Mouse (Mus musculus) skeletal muscle tissue, adult 2 months (tissue): ENCODE results near the gene Triobp.

ENCODE experiments used
- DNase-seq: peaks from one replicate; pipeline ENCODE4 v3.0.0-alpha.2; 2012; ENCODE audit warnings: low read depth, low spot score

Triobp gene

DNA sequence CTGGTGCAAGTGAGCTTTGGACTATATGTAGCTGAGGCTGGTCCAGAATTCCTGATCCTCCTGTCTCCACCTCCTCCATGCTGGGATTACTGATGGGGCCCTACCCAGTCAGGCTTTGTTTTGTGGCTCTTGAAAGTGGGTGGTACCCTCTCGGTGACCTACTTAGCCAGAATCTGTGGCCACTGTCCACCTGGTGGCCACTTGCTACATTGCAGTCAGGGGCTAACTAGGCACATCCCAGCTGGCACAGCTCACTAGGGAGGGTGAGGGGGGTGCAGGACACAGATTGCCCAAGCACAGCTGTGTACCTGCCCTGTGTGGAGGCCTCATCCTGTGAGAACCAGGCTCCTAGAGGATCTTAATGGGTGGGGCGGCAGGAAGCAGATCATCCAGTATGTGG lies 15.4 kb downstream of the Triobp start:
- peak; percentile 68 for DNase-seq

DNA sequence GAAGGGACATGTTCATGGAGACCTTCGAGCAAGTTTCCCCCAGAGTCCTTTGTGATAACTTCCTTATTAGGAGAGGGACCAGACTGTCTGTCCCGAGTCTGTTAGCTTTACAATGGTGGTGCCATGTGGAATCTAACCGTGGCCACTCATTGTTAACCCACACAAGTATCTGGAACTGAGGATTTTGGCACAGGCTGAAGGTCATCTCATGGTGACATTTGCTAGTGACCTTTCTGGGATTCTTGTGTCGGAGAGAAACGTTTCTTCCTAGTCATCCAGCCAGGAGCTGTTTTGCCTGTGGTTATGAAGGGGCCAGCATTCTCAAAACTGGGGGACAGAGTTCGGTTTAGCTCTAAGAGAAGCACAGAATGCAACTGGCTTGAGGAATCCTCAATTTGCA lies 24.1 kb downstream of the Triobp start:
- no peak for DNase-seq

GRCm38 (mm10) chr15:78973950-78974349 lies 26.4 kb downstream of the Triobp start:
- no peak for DNase-seq

DNA sequence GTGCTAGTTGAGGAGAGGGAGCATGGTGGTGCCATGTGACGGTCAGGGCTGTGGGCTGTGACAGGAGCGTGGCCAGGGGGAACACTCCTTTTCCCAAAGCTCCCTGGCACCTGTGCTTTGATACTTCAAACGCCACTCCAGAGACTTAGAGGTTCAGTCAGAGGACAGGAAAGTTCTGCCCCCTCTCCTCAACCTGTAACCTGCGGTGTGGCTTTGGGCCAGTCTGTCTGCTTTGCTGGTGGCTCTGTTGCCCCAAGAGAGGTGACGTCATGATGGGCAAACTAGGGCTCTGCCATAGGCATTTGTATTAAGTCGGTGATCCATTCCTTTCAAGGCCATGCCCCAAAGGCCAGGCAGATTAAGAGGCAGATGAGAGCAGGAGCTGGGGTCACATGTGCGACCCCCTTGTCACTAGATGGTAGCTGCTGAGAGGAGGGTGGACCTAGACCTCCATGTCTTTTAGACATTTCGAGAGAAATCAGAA lies 30.2 kb downstream of the Triobp start:
- DNase-seq: no peak

GRCm38 (mm10) chr15:78978875-78979274 lies 31.4 kb downstream of the Triobp start:
- peak; percentile 91 for DNase-seq

DNA sequence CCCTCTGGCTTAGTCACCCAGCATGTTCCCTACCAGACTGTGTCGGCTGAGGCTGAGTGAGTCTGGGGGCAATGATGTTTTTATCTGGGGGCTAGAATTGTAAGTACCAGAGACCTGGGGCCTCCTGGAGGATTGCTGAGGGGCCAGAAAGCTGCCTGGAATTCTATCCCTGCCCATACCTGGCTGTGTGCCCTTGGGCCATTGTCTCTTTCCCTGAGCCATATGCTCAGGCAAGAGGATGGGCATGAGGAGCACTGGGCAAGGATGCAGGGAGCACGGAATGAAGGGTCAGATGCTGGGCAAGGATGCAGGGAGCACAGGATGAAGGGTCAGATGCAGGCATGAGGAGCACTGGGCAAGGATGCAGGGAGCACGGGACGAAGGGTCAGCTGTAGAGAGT lies 32.6 kb downstream of the Triobp start:
- DNase-seq: no peak

DNA sequence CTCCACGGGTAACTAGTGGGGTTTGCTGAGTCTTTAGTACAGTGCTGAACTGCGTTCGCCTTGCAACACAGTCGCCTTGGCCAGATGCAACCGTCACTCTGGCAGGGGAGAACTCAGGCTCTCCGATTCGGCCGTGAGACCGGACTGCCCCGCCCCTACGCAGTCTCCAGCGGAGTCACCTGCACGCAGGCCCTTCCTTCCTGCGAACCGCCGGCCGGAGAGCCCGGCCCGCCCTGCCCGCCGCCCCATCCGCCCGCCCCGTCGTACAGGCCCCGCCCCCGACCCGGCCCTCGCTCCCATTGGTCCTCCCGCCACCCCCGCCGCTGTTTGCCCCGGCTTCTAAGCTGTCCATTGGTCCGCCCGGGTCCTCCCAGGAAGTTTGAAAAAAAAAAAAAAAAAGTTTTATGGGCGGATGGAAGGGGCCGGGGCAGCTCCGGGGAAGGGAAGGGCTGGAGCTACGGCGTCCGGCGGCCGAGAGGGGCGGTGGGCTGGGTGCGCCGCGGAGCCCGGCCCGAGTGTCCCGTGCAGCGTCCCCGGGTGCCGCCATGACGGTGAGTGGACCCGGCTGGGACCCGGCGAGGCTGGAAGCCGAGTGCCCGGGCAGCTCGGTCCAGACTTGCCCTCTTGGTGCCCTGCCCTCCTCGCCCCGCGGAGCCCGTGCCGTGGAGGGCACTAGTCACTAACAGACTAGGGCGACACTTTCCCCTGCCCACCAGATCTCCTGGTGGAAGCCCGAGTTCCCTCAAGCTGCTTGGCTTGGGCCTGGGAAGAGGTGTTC lies 35.3 kb downstream of the Triobp start:
- peak; percentile 92 for DNase-seq

DNA sequence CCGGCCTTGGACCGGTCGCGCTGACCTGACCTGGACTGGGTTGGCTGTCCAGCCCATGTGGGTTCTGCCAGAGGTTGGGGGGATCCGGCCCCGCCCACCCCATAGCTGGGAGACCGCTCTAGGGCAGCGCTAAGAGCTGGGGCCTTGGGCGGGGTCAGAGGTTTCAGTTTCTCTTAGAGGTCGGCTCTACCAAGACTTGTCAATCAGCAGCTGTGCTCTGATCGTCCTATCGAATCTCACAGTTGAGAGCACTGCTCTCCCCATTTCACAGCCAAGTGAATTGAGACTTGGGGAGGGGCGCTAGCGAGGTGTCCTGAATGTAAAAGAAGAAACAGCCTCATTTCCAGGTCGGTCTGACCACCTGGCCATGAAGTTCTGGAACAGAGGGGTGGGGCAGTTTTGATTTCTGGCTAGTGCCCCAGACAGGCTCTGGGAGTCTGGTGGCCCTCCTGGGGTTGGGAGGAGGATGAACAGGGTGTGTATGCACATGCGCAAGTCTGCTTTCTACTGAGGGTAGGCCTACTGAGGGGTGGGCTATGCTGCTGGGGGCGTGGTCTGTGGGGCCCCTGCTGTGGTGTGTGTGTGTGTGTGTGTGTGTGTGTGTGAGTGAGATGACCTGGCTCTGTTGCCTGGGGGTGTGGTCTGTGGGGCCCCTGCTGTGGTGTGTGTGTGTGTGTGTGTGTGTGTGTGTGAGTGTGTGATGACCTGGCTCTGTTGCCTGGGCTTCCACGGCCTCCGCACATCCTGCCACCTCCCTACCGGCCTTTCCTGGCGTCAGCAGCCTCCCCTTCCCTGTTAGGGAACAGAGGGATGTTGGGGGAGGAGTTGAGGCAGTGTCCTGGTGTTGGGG lies 36.1 kb downstream of the Triobp start:
- peak; percentile 71 for DNase-seq

DNA sequence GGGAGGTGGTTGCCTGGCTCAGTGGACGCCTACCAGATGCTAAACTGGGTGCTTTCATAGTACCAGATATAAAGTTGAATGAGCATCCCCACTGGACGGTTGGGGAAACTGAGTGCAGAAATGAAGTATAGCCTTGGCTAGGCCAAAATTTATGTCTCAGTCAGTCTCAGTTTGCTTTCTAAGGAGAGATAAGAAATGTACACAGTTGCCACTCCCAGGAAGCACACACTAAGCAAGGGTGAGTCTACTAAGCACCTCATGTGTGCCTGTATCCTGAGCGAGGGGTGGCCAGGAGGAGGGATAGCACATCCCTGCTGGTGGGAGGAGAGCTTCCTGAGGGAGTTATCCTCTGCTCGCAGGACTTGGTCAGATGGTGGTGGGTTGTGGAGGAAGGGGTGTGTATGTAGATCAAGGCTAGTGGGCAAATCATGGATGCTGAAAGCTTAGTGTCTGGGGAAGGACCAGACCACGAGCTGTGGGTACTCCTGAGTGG lies 36.8 kb downstream of the Triobp start:
- DNase-seq: no peak

DNA sequence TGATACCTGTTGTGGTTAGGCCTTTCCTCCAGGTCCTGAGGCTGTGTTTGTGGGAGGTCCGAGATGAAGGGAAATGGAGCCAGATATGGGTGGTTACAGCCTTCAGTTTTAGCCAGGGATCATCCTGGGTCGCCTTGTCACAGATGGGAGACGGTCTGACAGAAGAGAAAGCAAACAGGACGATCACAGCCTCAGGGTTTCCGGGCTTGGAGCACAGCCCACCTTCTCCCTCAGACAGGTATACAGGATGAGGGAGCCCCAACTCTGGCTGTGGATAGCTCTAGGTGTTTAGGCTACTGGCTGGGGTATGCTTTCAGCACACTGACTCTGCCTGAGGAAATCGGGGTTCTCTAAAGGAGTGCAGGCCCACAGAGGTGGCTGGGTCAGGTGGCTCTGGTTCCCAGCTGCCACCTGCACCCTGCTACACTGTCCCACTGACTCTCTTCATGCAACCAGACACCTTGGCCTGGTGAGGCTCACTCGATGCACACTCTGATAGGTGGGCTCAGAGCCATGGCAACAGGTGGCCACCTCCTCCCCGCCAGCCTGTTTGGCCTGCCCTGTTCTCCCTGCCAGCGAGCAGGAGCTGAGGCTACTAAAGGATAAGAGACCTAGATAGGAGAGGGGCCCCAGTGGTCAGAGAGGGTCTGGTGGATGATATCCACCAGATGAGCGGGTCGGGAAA lies 39.2 kb downstream of the Triobp start:
- peak; percentile 93 for DNase-seq

DNA sequence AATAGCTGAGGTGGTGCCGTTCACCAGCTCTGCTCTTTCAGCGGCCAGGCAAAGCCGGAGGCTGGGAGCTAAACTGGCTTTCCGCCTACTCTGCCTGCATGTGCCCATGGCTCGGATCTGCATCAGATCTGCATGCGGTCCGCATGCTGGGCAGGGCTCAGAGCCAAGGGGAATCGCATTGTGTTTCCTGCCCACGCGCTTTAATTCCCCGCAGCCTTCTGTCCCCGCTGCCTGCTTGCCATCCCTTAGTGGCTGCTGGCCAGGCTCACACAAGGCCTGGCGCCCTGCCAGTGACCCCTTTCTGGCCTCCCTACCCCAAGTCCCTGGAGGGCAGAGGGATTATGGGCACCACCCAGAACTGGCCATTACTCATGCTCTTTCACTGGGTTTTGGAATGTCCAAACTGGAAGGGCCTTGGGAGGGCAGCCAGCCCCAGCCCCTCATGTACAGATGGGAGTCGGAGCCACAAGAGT lies 41.0 kb downstream of the Triobp start:
- DNase-seq: peak; percentile 56

DNA sequence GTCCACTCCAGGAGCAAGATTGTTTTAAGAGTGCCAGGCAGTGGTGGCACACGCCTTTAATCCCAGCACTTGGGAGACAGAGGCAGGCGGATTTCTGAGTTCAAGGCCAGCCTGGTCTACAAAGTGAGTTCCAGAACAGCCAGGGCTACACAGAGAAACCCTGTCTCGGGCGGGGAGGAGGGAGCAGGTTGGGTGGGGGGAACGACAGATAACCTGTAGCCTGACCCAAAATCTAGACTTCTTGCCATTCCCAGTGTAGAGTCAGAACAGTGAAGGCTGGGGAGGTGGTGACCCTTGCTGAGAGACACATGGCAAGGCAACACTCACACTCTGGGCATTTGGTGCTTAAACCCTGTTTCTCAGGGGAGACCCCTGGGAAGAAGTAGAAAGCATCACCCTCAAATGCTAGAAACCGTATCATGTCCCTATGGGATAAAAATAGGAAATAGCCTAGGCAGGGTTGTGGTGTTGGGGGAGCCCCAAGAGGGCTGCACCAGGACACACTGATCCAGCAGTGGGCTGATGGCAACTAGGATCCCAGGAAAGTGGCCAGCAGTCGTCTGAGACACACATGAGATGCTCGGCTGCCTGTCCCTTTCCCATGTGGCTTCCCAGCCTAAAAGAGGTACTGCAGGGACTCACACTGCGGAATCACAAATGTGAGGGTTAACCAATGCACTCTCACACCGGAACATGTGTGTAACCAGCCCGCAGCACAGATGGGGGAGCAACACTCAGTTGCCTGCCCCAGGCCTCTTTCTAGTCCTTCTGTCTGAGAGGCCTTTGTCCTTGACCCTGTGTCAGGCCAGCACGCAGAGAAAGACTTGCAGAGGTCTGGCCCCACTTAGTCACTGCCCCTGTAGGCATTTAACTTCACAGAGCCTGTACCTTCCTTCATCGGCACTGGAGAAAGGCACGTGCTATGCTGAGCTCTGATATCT lies 41.9 kb downstream of the Triobp start:
- peak; percentile 47 for DNase-seq

GRCm38 (mm10) chr15:78990093-78990463 lies 42.6 kb downstream of the Triobp start:
- no peak for DNase-seq

DNA sequence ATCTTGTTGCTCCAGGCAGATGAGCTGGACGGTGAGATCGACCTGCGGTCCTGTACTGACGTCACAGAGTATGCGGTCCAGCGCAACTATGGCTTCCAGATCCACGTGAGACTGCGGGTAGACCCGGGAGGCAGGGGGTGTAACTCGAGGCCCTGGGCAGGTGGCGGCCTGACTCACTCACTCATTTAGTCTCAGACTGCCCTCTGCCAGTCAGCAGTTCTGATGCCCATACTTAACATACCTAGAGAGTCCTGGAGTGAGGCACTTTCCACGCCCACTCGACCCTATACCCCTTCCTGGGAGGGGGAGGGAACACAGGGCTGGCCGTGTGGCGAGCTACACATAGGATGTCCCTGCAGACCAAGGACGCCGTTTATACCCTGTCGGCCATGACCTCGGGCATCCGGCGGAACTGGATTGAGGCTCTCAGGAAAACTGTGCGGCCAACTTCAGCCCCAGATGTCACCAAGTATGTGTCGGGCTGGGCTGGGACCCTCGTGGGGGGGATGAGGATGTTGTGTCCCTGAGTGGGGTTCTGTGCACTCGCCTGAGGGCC lies 43.5 kb downstream of the Triobp start:
- DNase-seq: no peak

DNA sequence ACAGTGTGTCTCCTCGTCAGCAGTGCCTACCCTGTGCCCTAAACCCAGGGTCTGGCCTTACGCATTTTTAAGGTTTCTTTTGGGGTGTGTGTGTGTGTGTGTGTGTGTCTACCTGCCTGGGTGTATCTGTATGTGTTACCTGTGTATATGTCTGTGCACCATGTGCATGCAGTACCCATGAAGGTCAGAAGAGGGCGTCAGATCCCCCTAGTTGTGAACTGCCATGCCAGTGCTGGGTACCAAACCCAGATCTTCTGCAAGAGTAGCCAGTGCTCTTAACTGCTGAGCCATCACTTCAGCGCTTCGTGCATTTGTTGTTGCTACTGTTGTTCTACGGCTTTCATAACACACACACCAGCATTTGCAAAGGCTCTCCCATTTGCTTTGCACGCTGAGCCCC lies 44.7 kb downstream of the Triobp start:
- DNase-seq: no peak

GRCm38 (mm10) chr15:78992925-78993324 lies 45.4 kb downstream of the Triobp start:
- DNase-seq: no peak

- no peak for DNase-seq
Observed at GRCm38 (mm10) chr15:78995916-78996315, 48.4 kb downstream of the Triobp start.

DNA sequence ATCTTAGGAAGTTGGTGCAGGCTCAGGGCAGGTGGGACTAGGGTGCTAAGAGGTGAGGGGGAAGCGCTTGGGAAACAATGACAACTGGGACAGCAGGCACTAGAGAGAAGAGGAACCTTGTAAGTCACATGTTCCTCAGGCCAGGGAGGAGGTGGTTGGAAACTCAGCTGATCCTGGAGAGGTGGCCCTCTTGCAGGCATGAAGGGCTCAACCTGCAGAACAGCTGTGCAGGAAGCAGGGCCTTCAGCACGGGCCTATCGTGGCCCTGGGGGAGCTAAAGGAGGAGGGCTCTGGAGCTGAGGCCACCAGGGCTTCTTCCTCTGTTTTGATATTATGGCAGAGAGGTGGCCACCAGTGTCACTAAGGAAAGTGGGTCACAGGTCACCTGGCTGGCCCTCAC lies 49.1 kb downstream of the Triobp start:
- no peak for DNase-seq

DNA sequence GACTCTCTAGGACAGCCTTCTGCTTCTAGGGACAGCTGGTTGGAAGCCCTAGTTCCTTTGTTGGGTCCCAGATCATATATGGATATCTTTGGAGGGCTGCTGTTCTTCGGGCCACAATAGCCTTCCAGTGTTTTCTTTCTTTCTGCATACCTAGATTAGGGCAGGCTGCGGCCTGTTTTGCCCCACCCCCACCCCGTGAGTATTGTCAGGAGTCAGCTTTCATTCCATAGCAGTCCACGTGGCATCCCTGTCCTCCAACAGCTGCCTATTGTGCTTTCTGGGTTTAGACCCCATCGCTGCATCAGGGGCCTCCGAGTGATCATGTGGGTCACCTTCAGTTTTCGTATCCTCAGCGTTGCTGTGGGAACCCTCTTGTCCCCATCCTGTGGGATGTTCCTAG lies 50.8 kb downstream of the Triobp start:
- no peak for DNase-seq

DNA sequence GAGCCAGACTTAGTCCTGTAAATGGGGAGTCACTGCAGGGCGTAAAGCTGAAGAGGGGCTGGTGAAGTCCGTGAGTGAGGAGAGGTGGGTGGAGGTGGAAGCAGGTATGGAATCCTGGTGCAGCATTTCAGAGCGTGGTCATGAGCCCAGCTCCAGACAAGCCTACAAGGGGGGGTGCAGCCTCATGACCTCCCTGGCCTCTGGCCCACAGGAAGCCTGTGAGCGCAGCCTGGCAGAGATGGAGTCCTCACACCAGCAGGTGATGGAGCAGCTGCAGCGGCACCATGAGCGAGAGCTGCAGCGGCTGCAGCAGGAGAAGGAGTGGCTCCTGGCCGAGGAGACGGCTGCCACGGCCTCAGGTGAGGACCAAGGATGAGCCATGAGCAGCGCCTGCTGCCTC lies 52.1 kb downstream of the Triobp start:
- DNase-seq: no peak
